Mouse (Mus musculus) heart, postnatal 10 days (tissue): ENCODE measurements around the gene Hmga2. TPM values are rescaled to one million over a fixed set of nuclear protein-coding genes. Genes with fewer than 3 reads are reported as not detected.

ENCODE experiments used
- DNase-seq, 2 experiments: peaks; one replicate each; pipeline ENCODE4 v3.0.0; 2021
- intact Hi-C: fragments of 180-260 bp; cut with DNase I; formaldehyde crosslinking; loops from one replicate; pipeline ENCODE4 v1.15.1; 2025
- total RNA-seq, 2 experiments: library from RNA; stranded (reverse); gene quantifications; 2 replicates each; pipeline ENCODE4 v1.2.3; 2021

Gene Hmga2
- total RNA-seq, 2 experiments from 2014 or later, result 0.26 to 0.30 TPM

DNA sequence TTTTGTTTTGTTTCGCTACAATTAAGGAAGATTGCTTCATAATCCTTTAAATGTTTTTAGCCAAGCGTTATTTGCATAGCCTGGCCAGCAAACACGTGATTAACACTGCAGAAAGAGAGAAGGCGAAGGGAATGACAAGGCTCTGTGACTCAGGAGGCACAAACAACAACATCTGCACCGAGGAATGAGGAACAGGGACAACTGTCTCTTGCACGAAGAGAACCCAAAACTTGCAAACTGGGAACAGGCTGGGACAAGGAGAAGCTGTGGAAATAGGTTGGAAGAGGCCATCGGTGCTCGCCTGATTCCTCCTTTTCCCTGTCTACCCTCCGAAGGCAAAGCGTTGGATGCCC is 47.1 kb downstream of the Hmga2 start:
- no peak for DNase-seq
- intact Hi-C loops, result loop anchor here (5.0 kb wide), 1 partner anchor 48 kb away; the partner anchor contains the start of gene Hmga2

DNA sequence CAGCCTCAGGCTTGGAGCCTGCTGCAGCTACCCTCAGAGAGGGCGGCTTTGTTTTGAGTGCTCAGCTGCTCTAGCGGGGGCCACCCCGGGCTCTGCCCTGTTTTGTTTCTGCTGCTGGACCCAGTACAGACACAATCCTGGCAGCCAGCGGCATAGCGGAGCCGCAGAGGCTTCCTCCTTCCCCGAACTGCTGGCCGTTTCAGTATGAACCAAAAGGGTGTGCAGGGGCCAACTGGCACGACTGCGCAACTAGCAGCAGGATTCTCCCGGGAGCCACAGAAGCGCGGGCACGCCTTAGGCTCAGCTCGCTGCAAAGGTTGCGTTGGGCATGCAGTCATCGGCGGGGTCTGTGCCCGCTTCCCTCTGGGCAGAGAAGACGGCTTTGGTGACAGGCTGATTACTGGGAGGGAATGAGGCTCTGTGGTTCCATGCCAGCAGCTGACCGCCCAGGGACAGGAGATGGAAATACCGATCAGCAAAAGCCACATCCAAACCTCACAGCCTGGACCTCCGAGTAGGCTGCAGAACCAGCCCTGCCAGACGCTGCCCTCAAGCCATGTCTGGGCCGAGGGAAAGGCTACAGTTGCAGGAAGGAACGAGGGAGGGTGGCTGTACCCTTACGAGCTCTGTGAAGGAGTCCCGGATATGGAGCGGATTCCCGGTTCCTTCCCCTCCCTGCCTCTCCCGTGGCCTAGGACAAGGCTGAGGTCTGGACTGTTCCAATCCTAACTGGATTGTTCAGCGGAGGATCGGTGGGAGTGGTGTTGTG is 47.7 kb downstream of the Hmga2 start:
- intact Hi-C loops, result loop anchor here (5.0 kb wide), 1 partner anchor 49 kb away; the partner anchor contains the start of gene Hmga2
- DNase-seq, result peak; percentile 65 to 73

DNA sequence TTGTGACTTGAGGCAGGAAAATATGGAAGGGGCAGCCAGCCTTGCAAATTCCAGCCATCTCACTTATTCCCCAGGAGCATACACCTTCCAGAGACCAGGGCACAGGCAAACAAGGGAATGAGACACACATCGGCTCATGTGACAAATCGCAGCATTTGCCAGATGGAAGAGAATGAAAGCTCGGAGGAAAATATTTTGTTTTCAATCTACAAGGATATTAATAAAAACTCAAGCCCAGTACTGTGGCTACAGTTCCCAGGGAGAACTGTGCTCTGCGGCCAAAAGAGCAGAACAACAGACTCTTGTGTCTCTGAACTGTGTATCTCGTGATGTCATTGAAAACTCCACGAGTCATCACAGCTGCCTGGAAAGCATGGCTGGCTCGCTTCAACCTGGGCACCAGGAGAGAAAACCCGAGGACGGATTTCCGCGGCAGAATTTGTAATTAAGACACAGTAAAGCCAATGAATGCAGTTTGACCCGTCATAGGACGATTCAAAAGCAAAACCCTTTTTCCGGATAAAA is 50.1 kb downstream of the Hmga2 start:
- intact Hi-C loops, result loop anchor here (5.0 kb wide), 1 partner anchor 51 kb away; the partner anchor contains the start of gene Hmga2
- peak; percentile 29 to 31 for DNase-seq

DNA sequence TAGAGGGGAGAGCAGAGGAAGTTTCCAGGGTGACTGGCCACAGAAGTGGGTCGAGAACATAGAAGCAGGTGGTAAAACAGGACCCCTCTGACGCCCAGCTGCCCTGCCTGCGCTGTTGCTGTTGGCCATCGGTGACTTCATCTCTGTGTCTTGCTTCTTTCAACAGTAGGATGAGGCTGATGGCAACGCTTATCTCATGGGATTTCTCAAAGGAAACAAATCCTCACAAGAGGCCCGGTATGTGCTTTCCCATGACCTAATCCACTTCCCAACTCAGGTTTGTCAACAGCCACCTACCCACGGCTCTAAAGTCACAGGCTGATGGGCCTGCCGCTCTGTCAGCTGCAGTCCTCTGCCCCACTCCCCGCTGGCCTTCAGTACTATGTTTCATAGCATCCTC is 52.3 kb downstream of the Hmga2 start:
- no peak for DNase-seq
- intact Hi-C loops, result no loop called here

DNA sequence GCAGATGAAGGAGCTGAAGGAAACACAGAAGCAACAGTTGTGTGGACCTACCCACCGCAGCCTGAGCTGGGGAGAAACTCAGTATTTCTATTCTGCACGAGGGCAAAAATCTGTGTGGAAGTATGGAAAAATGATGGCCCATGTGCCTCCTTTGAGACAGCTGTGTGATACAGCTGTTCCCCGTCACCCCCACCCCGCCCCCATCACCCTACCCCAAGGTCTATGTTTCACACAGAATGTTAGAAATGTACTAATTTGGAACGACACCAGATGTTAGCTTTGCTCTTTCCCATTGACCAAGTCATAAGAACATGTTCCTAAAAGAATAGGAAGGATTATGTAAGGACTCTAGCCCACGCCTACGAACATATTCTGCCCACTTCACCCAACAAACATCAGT is 53.0 kb downstream of the Hmga2 start:
- DNase-seq, result no peak
- intact Hi-C loops, result no loop called here

GRCm38 (mm10) chr10:120422820-120423219 is 53.4 kb downstream of the Hmga2 start:
- DNase-seq, result no peak

GRCm38 (mm10) chr10:120422050-120422449 is 54.2 kb downstream of the Hmga2 start:
- intact Hi-C loops, result no loop called here
- DNase-seq, result peak; percentile 92 to 95

More at GRCm38 (mm10) chr10:120422820-120423219, 53.4 kb downstream of the Hmga2 start:
- intact Hi-C loops, result no loop called here

GRCm38 (mm10) chr10:120420971-120421629 is 55.2 kb downstream of the Hmga2 start:
- DNase-seq, result peak in 1 of 2 experiments; percentile 20
- intact Hi-C loops, result no loop called here

DNA sequence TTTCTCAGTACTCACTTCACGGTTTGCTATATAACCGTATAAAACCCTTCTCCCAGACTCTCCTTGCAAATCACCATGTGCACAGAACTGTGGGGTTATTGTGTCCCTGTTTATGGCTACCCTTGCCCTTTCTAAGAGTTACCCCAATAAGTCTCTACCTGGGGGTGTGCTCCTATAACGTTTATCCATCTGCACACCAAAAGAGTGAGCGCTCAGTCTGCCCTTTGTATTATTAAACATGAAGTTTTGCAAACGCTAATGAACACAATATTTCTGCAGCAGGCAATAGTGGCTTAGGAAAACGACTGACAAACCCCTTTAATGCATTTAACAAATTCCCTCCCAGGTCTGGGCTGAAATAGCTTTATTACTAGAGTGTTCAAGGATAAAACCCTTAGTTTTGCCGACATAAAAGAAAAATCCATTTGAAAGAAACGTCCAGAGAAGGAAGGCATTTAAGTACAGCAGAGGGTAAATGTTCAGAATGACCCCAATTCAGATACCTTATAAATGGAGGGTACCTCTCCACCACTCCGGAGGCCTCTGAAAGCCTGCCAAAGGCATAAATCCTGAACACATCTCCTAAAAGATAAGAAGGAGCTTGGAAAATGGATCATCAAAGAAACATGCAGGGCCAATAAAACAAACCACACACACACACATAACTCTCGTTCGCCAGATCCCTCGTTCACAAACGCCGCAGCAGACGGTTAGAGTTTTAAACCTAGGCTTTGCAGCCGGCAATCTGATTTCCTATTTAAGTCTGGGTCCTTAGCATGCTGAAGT is 57.3 kb downstream of the Hmga2 start:
- intact Hi-C loops, result no loop called here
- DNase-seq, result no peak

- no peak for DNase-seq
- intact Hi-C loops, result no loop called here
Observed at GRCm38 (mm10) chr10:120418211-120418610, 58.1 kb downstream of the Hmga2 start.

GRCm38 (mm10) chr10:120417488-120418118 is 58.7 kb downstream of the Hmga2 start:
- intact Hi-C loops, result no loop called here
- no peak for DNase-seq

DNA sequence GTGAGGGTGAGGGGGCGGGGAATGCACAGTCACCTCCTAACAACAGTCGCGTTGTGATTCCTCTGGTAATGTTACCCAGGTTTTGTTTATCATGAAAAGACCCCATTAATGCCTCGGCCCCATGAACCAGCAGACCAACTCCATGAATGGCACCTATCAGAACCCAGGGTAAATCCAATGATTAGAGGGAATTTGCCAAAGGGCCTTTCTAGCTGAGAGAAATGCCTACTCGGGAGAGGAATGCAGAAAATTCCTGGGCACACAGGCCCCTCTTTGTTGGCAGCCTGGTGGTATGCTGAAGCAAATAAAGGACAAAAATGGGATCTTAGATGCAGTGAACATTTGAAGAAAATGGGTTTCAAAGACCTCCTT is 59.2 kb downstream of the Hmga2 start:
- intact Hi-C loops, result no loop called here
- no peak for DNase-seq

DNA sequence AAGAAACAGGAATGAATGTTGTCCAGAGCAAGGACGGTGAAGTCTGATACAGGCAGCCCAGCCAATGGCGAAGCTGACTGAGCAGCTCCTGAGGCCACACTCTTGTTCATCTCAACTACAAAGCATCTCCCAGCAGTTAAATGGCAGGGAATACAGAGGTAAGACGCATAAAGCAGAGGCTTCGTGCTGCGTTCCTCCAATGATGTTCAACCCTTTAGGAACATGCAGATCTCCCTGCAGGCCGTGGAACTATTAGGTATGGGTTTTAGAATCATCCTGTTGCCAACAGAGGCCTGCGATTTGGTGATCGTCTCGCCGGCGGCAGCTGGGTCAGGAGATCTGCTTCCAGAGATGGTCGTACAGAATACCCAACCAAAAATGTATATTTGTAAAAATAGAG is 59.6 kb downstream of the Hmga2 start:
- intact Hi-C loops, result no loop called here

GRCm38 (mm10) chr10:120412215-120412614 is 64.1 kb downstream of the Hmga2 start:
- DNase-seq, result no peak
- intact Hi-C loops, result no loop called here

More for the DNA sequence above, 59.6 kb downstream of the Hmga2 start:
- DNase-seq, result no peak

GRCm38 (mm10) chr10:120410958-120411357 is 65.3 kb downstream of the Hmga2 start:
- intact Hi-C loops, result no loop called here
- peak in 1 of 2 experiments; percentile 28 for DNase-seq

- intact Hi-C loops, result no loop called here
- no peak for DNase-seq
Observed at GRCm38 (mm10) chr10:120409131-120409530, 67.1 kb downstream of the Hmga2 start.

GRCm38 (mm10) chr10:120407230-120407629 is 69.0 kb downstream of the Hmga2 start:
- DNase-seq, result no peak
- intact Hi-C loops, result no loop called here

- DNase-seq, result no peak
- intact Hi-C loops, result no loop called here
Observed at GRCm38 (mm10) chr10:120406038-120406437, 70.2 kb downstream of the Hmga2 start.

DNA sequence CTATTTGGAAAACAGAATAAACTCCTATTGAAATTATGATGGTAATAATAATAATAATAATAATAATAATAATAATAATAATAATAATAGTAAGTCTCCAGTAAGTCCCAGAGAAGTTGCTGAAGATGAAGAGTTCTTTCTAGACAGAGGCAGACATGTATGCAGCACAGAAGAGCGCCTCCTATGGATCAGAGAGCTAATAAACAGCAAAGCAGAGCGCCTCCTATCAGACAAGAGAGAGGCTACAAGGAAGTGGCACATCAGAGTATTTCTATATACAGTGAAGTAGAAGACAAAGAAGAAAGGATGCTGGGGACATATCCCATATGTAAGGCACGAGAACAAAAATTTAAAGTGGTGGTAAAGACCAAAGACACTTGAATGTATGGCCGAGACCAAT is 70.9 kb downstream of the Hmga2 start:
- intact Hi-C loops, result no loop called here
- DNase-seq, result no peak

GRCm38 (mm10) chr10:120402966-120403365 is 73.3 kb downstream of the Hmga2 start:
- DNase-seq, result no peak
- intact Hi-C loops, result no loop called here

- DNase-seq, result no peak
- intact Hi-C loops, result no loop called here
Observed at GRCm38 (mm10) chr10:120401787-120402186, 74.5 kb downstream of the Hmga2 start.
